Mouse (Mus musculus) MEL (cell line): ENCODE results near the gene Fam208b. TPM values are rescaled to one million over a fixed set of nuclear protein-coding genes. Genes with fewer than 3 reads are reported as not detected.

ENCODE experiments used
- DNase-seq: peaks from one replicate; pipeline ENCODE4 v3.0.0; 2011; ENCODE audit warnings: low read depth, low spot score
- H3K27ac ChIP-seq: 2 replicates; pipeline ENCODE4 v1.5.1; 2012; ENCODE audit warnings: low read depth, mild to moderate bottlenecking, control low read depth, low read length, moderate library complexity; ENCODE audit not compliant: control insufficient read depth
- H3K27me3 ChIP-seq, 2 experiments: fragments of 150-350 bp in 1 of 2; sonication (generic) in 1 of 2; 2 replicates each; pipeline ENCODE4 v1.6.1; 2012; ENCODE audit warnings: low read length in 2 of 2, mild to moderate bottlenecking in 2 of 2, improper control_type of control experiment in 1 of 2, moderate library complexity in 1 of 2; ENCODE audit not compliant: insufficient read depth in 2 of 2, control insufficient read depth in 1 of 2
- H3K36me3 ChIP-seq, 2 experiments: 2 replicates each; pipeline ENCODE4 v1.6.1; 2012 to 2014; ENCODE audit warnings: low read length in 2 of 2, improper control_type of control experiment in 1 of 2, inconsistent platforms in 1 of 2, mild to moderate bottlenecking in 1 of 2; ENCODE audit not compliant: insufficient read depth in 2 of 2, control insufficient read depth in 1 of 2
- H3K4me1 ChIP-seq, 2 experiments: fragments of 150-350 bp in 1 of 2; sonication (generic) in 1 of 2; 2 replicates each; pipeline ENCODE4 v1.6.1; 2012; ENCODE audit warnings: low read length in 2 of 2, improper control_type of control experiment in 1 of 2, mild to moderate bottlenecking in 1 of 2; ENCODE audit not compliant: insufficient read depth in 2 of 2, control insufficient read depth in 1 of 2
- H3K4me3 ChIP-seq, 2 experiments: fragments of 150-350 bp in 1 of 2; sonication (generic) in 1 of 2; 2 replicates each; pipeline ENCODE4 v1.5.1; 2012; ENCODE audit warnings: low read depth in 2 of 2, low read length in 2 of 2, mild to moderate bottlenecking in 2 of 2, moderate library complexity in 2 of 2, control low read depth in 1 of 2, improper control_type of control experiment in 1 of 2; ENCODE audit not compliant: control insufficient read depth in 1 of 2, insufficient read depth in 1 of 2
- H3K79me2 ChIP-seq: 2 replicates; pipeline ENCODE4 v1.6.1; 2012; ENCODE audit warnings: mild to moderate bottlenecking, low read length, moderate library complexity; ENCODE audit not compliant: control insufficient read depth, poor library complexity, insufficient read depth
- H3K9ac ChIP-seq: 2 replicates; pipeline ENCODE4 v1.6.1; 2012; ENCODE audit warnings: low read depth, mild to moderate bottlenecking, control low read depth, low read length, moderate library complexity; ENCODE audit not compliant: control insufficient read depth, poor library complexity, severe bottlenecking
- H3K9me3 ChIP-seq: fragments of 150-350 bp; sonication (generic); replicated peaks from 2 replicates; pipeline ENCODE4 v1.6.1; 2012; ENCODE audit warnings: mild to moderate bottlenecking, low read length, improper control_type of control experiment, moderate library complexity; ENCODE audit not compliant: insufficient read depth
- BHLHE40 ChIP-seq: IDR thresholded peaks from 2 replicates; pipeline ENCODE4 v1.6.1; 2012; ENCODE audit warnings: low read depth, mild to moderate bottlenecking, inconsistent platforms, low read length, improper control_type of control experiment, borderline replicate concordance
- CHD1 ChIP-seq: IDR thresholded peaks from 2 replicates; pipeline ENCODE4 v1.6.1; 2012; ENCODE audit warnings: low read depth, mild to moderate bottlenecking, inconsistent platforms, low read length, improper control_type of control experiment
- CHD2 ChIP-seq: IDR thresholded peaks from 2 replicates; pipeline ENCODE4 v1.6.1; 2011; ENCODE audit warnings: low read length, improper control_type of control experiment
- E2F4 ChIP-seq: IDR thresholded peaks from 2 replicates; pipeline ENCODE4 v1.6.1; 2011; ENCODE audit warnings: low read depth, low read length, improper control_type of control experiment, borderline replicate concordance
- ELF1 ChIP-seq: IDR thresholded peaks from 2 replicates; pipeline ENCODE4 v1.6.1; 2014; ENCODE audit warnings: low read depth, mild to moderate bottlenecking, inconsistent platforms, low read length, improper control_type of control experiment, moderate library complexity
- ETS1 ChIP-seq: IDR thresholded peaks from 2 replicates; pipeline ENCODE4 v1.6.1; 2012; ENCODE audit warnings: low read depth, mild to moderate bottlenecking, inconsistent platforms, low read length, improper control_type of control experiment, moderate library complexity
- HCFC1 ChIP-seq: IDR thresholded peaks from 2 replicates; pipeline ENCODE4 v1.6.1; 2012; ENCODE audit warnings: low read depth, mild to moderate bottlenecking, inconsistent platforms, low read length, improper control_type of control experiment, moderate library complexity
- KAT2A ChIP-seq: conservative IDR thresholded peaks from 2 replicates; pipeline ENCODE4 v1.6.1; 2012; ENCODE audit warnings: low read depth, low read length, improper control_type of control experiment, inconsistent platforms
- MAFK ChIP-seq: IDR thresholded peaks from 2 replicates; pipeline ENCODE4 v1.6.1; 2011; ENCODE audit warnings: low read depth, mild to moderate bottlenecking, low read length, improper control_type of control experiment, borderline replicate concordance
- MEF2A ChIP-seq: IDR thresholded peaks from 2 replicates; pipeline ENCODE4 v1.6.1; 2014; ENCODE audit warnings: low read depth, mild to moderate bottlenecking, inconsistent platforms, low read length, improper control_type of control experiment; ENCODE audit not compliant: poor library complexity, insufficient replicate concordance, severe bottlenecking; ENCODE audit errors: extremely low read depth
- MXI1 ChIP-seq: IDR thresholded peaks from 2 replicates; pipeline ENCODE4 v1.6.1; 2011; ENCODE audit warnings: mild to moderate bottlenecking, low read depth, low read length, improper control_type of control experiment
- MYB ChIP-seq: IDR thresholded peaks from 2 replicates; pipeline ENCODE4 v1.6.1; 2011; ENCODE audit warnings: mild to moderate bottlenecking, low read depth, low read length, improper control_type of control experiment
- MYC ChIP-seq: IDR thresholded peaks from 2 replicates; pipeline ENCODE4 v1.6.1; 2011; ENCODE audit warnings: low read depth, mild to moderate bottlenecking, low read length, improper control_type of control experiment, moderate library complexity
- NELFE ChIP-seq: IDR thresholded peaks from 2 replicates; pipeline ENCODE4 v1.6.1; 2011; ENCODE audit warnings: low read depth, low read length, improper control_type of control experiment
- NRF1 ChIP-seq: IDR thresholded peaks from 2 replicates; pipeline ENCODE4 v1.6.1; 2014; ENCODE audit warnings: low read depth, mild to moderate bottlenecking, inconsistent platforms, low read length, improper control_type of control experiment, moderate library complexity; ENCODE audit not compliant: poor library complexity, insufficient read depth, severe bottlenecking
- POLR2AphosphoS5 ChIP-seq: IDR thresholded peaks from 2 replicates; pipeline ENCODE4 v1.6.1; 2012; ENCODE audit warnings: low read depth, borderline replicate concordance, mild to moderate bottlenecking, inconsistent platforms, low read length, moderate library complexity, mixed read lengths
- SIN3A ChIP-seq: IDR thresholded peaks from 2 replicates; pipeline ENCODE4 v1.6.1; 2012; ENCODE audit warnings: low read length, improper control_type of control experiment, inconsistent platforms
- SMC3 ChIP-seq: IDR thresholded peaks from 2 replicates; pipeline ENCODE4 v1.6.1; 2011; ENCODE audit warnings: low read depth, low read length, improper control_type of control experiment
- UBTF ChIP-seq: IDR thresholded peaks from 2 replicates; pipeline ENCODE4 v1.6.1; 2012; ENCODE audit warnings: low read depth, mild to moderate bottlenecking, inconsistent platforms, low read length, improper control_type of control experiment, moderate library complexity, borderline replicate concordance; ENCODE audit not compliant: insufficient read depth
- ZC3H11A ChIP-seq: IDR thresholded peaks from 2 replicates; pipeline ENCODE4 v1.6.1; 2012; ENCODE audit warnings: low read depth, mild to moderate bottlenecking, inconsistent platforms, low read length, improper control_type of control experiment
- ZKSCAN1 ChIP-seq: IDR thresholded peaks from 2 replicates; pipeline ENCODE4 v1.6.1; 2012; ENCODE audit warnings: low read depth, mild to moderate bottlenecking, inconsistent platforms, low read length, improper control_type of control experiment, moderate library complexity
- ZMIZ1 ChIP-seq: IDR thresholded peaks from 2 replicates; pipeline ENCODE4 v1.6.1; 2012; ENCODE audit warnings: low read depth, mild to moderate bottlenecking, inconsistent platforms, low read length, improper control_type of control experiment, moderate library complexity
- ZNF384 ChIP-seq: IDR thresholded peaks from 2 replicates; pipeline ENCODE4 v1.6.1; 2012; ENCODE audit warnings: low read depth, mild to moderate bottlenecking, inconsistent platforms, low read length, improper control_type of control experiment
- polyA plus RNA-seq, 2 experiments: library from polyadenylated mRNA; stranded (reverse) in 1 of 2; unstranded in 1 of 2; fragments of >175 nt in 1 of 2; fragments of >200 nt in 1 of 2; gene quantifications; 2 replicates each; pipeline versions ENCODE4 v1.2.1 to v1.2.4; 2012; ENCODE audit warnings: low replicate concordance in 2 of 2, low read depth in 1 of 2; ENCODE audit not compliant: insufficient read length in 2 of 2, insufficient read depth in 1 of 2, missing spikeins in 1 of 2
- total RNA-seq: library from RNA; depleted of rRNA; stranded (reverse); fragments of 300-350 nt; gene quantifications from 2 replicates; pipeline ENCODE4 v1.2.3, GENCODE M21; 2012

Gene Fam208b
- total and polyA plus RNA-seq, 3 experiments: 23.5 to 183 (median 28.3) TPM

DNA sequence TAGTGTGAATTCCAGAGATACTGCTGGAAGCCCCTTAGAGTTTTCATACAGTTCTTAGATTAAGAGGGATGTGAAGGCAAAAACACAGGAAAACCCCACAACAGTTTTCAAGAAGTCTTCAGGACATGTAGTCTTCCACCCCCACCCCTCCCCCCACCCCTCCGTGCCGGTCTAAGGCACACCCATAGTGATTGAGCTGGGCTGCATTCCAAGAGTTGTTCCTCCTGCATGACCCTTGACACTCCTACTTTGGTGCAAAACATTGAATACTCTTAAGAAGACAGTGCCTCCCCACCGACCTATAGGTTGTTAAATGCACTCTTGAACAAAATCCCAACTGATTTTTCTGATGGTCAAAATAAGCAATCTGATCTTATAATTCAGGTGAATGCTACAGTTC lies 17.2 kb upstream of the Fam208b start:
- H3K9me3 ChIP-seq: no peaks in the 10 kb centered on the region
- no peak for TF ChIP-seq MYC
- no peak for TF ChIP-seq CHD2
- TF ChIP-seq ZKSCAN1: no peak
- no peak for TF ChIP-seq SMC3
- no peak for TF ChIP-seq UBTF
- H3K79me2 ChIP-seq: no peaks in the 10 kb centered on the region
- no peak overlapping the region for H3K27ac ChIP-seq
- peaks cover 0 to 2% of the 10 kb centered on the region in 2 experiments; a peak in 1 of 4 replicates for H3K27me3 ChIP-seq
- peaks cover 0 to 3% of the 10 kb centered on the region in 2 experiments; a peak in 2 of 4 replicates for H3K36me3 ChIP-seq
- H3K4me3 ChIP-seq: no peak overlapping the region
- H3K4me1 ChIP-seq: peaks cover 0 to 2% of the 10 kb centered on the region in 2 experiments; a peak in 1 of 4 replicates
- no peak overlapping the region for H3K9ac ChIP-seq
- DNase-seq: no peak

- Histone ChIP-seq H3K4me3 (no peak overlapping the region), H3K27me3 (peaks cover 0 to 2% of the 10 kb centered on the region in 2 experiments; a peak in 1 of 4 replicates), H3K9ac (no peak overlapping the region), H3K4me1 (no peaks in the 10 kb centered on the region), H3K36me3 (peaks cover 0 to 2% of the 10 kb centered on the region in 2 experiments; a peak in 1 of 4 replicates), H3K9me3 (no peaks in the 10 kb centered on the region), H3K27ac (no peak overlapping the region), H3K79me2 (no peaks in the 10 kb centered on the region)
- TF ChIP-seq E2F4 (no peak), HCFC1 (no peak), MYC (no peak), MAFK (no peak), ETS1 (no peak), KAT2A (no peak), ZC3H11A (no peak), ZMIZ1 (no peak), MYB (no peak), CHD1 (no peak), MXI1 (no peak), BHLHE40 (no peak), MEF2A (no peak), NELFE (no peak), ZNF384 (no peak), NRF1 (no peak), ELF1 (no peak), POLR2AphosphoS5 (no peak), SIN3A (no peak)
- no peak for DNase-seq
Observed at GRCm38 (mm10) chr13:3627139-3627538, 16.2 kb upstream of the Fam208b start.
